Mouse (Mus musculus): ENCODE measurements at regions not wholly inside any gene's neighbourhood (a gene's known extent, or its start where the extent isn't known, plus 50 kb on each side); places are given as distances from the start of the nearest gene placed in this dataset.
A peak's percentile ranks its signal among the peaks of the same experiment; 100 is the strongest.
"Not testable (repeated sequence)": the region's sequence is repeated elsewhere in the genome, so short reads cannot be mapped to it uniquely, and the experiment has no call there.

- H3K27ac ChIP-seq (ENCODE audit: insufficient read depth, low read depth, low read length, poor library complexity, severe bottlenecking); H3K36me3 ChIP-seq (ENCODE audit: control insufficient read depth, insufficient read depth, low read length, poor library complexity, severe bottlenecking); in situ Hi-C loops (cut with MboI; ENCODE audit: low sequenced_read_pairs in 2 of 2, unreplicated experiment in 2 of 2); H3K9ac ChIP-seq (ENCODE audit: insufficient read depth, low read depth, low read length, poor library complexity, severe bottlenecking); H3K4me1 ChIP-seq (ENCODE audit: control insufficient read depth in 2 of 2, insufficient read depth in 2 of 2, low read length in 2 of 2, poor library complexity in 1 of 2); H3K9me3 ChIP-seq (ENCODE audit: control insufficient read depth, insufficient read depth, low read depth, low read length); DNase-seq (ENCODE audit: low read depth, low spot score); H3K4me3 ChIP-seq (ENCODE audit: insufficient read depth in 1 of 2, low read depth in 1 of 2, low read length in 2 of 2, poor library complexity in 1 of 2, severe bottlenecking in 1 of 2): not testable (repeated sequence)
Observed at GRCm38 (mm10) chr2:95433996-95434395, 884.0 kb upstream of the Lrrc4c start.

GRCm38 (mm10) chr2:95440957-95441356, 877.0 kb upstream of the Lrrc4c start:
- H3K9ac ChIP-seq (ENCODE audit: insufficient read depth, low read depth, low read length, poor library complexity, severe bottlenecking): no peak overlapping the region
- no peaks in the 10 kb centered on the region for H3K4me1 ChIP-seq (ENCODE audit: control insufficient read depth in 2 of 2, insufficient read depth in 2 of 2, low read length in 2 of 2, poor library complexity in 1 of 2)
- no peaks in the 10 kb centered on the region for H3K36me3 ChIP-seq (ENCODE audit: control insufficient read depth, insufficient read depth, low read length, poor library complexity, severe bottlenecking)
- no peaks in the 10 kb centered on the region for H3K9me3 ChIP-seq (ENCODE audit: control insufficient read depth, insufficient read depth, low read depth, low read length)
- no peak overlapping the region for H3K27ac ChIP-seq (ENCODE audit: insufficient read depth, low read depth, low read length, poor library complexity, severe bottlenecking)
- no peak for DNase-seq (ENCODE audit: low read depth, low spot score)
- in situ Hi-C loops (cut with MboI; ENCODE audit: low sequenced_read_pairs in 2 of 2, unreplicated experiment in 2 of 2): no loop called here
- H3K4me3 ChIP-seq (ENCODE audit: insufficient read depth in 1 of 2, low read depth in 1 of 2, low read length in 2 of 2, poor library complexity in 1 of 2, severe bottlenecking in 1 of 2): no peak overlapping the region
- no peak for TF ChIP-seq CHD2 (IDR thresholded peaks at IDR 0.05; ENCODE audit: low read depth, low read length)
- TF ChIP-seq ZNF384 (IDR thresholded peaks at IDR 0.05; ENCODE audit: low read depth, low read length): no peak
- no peak for TF ChIP-seq ZC3H11A (IDR thresholded peaks at IDR 0.05; ENCODE audit: borderline replicate concordance, low read depth, low read length)
- TF ChIP-seq HCFC1 (IDR thresholded peaks at IDR 0.05; ENCODE audit: borderline replicate concordance, insufficient read depth, low read length): no peak
- no peak for TF ChIP-seq MAFK (IDR thresholded peaks at IDR 0.05; ENCODE audit: insufficient read depth, low read depth, low read length)

DNA sequence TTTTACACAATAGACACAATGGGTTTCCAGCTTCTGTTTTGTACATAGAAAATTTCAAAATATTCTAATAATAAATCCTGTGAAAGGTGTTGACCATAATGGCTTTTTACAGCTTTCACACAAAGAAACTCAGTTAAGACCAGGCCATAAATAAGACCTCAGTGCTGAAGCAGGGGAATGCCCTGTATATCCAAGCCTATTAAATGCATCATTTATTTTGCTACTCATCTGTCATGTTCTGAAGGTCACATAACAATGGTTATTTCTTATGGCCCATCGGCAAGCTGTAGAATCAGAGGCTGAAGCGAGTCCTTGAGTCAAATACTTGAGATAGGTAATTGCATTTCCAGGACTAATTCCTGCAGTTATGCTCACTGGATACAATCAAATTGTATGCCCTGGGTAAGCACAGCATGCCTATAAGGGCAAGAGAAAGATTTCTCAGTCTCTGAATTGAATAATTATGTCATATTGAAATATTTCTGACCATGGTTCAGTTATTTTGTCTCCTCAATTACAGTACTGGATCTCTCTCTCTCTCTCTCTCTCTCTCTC, 874.6 kb upstream of the Lrrc4c start:
- TF ChIP-seq MAFK (IDR thresholded peaks at IDR 0.05; ENCODE audit: insufficient read depth, low read depth, low read length) (no peak), CHD2 (IDR thresholded peaks at IDR 0.05; ENCODE audit: low read depth, low read length) (no peak), ZC3H11A (IDR thresholded peaks at IDR 0.05; ENCODE audit: borderline replicate concordance, low read depth, low read length) (no peak), HCFC1 (IDR thresholded peaks at IDR 0.05; ENCODE audit: borderline replicate concordance, insufficient read depth, low read length) (no peak), ZNF384 (IDR thresholded peaks at IDR 0.05; ENCODE audit: low read depth, low read length) (no peak)
- no peak for DNase-seq (ENCODE audit: low read depth, low spot score)
- Histone ChIP-seq H3K27ac (ENCODE audit: insufficient read depth, low read depth, low read length, poor library complexity, severe bottlenecking) (no peak overlapping the region), H3K9me3 (ENCODE audit: control insufficient read depth, insufficient read depth, low read depth, low read length) (no peaks in the 10 kb centered on the region), H3K9ac (ENCODE audit: insufficient read depth, low read depth, low read length, poor library complexity, severe bottlenecking) (no peak overlapping the region), H3K36me3 (ENCODE audit: control insufficient read depth, insufficient read depth, low read length, poor library complexity, severe bottlenecking) (no peaks in the 10 kb centered on the region), H3K4me3 (ENCODE audit: insufficient read depth in 1 of 2, low read depth in 1 of 2, low read length in 2 of 2, poor library complexity in 1 of 2, severe bottlenecking in 1 of 2) (no peak overlapping the region), H3K4me1 (ENCODE audit: control insufficient read depth in 2 of 2, insufficient read depth in 2 of 2, low read length in 2 of 2, poor library complexity in 1 of 2) (no peaks in the 10 kb centered on the region)
- in situ Hi-C loops (cut with MboI; ENCODE audit: low sequenced_read_pairs in 2 of 2, unreplicated experiment in 2 of 2): no loop called here

DNA sequence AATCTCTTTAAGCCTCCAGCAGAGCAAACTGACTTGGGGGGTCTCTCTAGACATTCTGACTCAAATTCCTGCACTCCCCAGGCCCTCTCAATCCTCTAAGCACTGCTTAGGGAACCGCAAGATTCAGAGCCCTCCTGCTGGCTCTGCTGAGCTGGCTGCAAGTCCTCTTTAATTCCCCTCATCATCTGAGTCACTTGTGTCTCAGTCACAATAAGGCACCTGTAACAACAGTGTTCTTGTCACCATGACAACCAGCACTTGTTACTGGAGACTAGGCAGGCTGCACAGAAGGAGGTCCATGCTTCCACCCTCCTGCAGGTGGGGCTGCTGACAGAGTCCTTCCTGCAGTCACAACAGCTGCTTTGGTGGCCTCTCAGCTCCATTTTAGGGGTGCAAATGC, 869.1 kb upstream of the Lrrc4c start:
- TF ChIP-seq ZC3H11A (IDR thresholded peaks at IDR 0.05; ENCODE audit: borderline replicate concordance, low read depth, low read length) (no peak), HCFC1 (IDR thresholded peaks at IDR 0.05; ENCODE audit: borderline replicate concordance, insufficient read depth, low read length) (no peak), MAFK (IDR thresholded peaks at IDR 0.05; ENCODE audit: insufficient read depth, low read depth, low read length) (no peak), ZNF384 (IDR thresholded peaks at IDR 0.05; ENCODE audit: low read depth, low read length) (no peak), CHD2 (IDR thresholded peaks at IDR 0.05; ENCODE audit: low read depth, low read length) (no peak)
- Histone ChIP-seq H3K27ac (ENCODE audit: insufficient read depth, low read depth, low read length, poor library complexity, severe bottlenecking) (no peak overlapping the region), H3K4me3 (ENCODE audit: insufficient read depth in 1 of 2, low read depth in 1 of 2, low read length in 2 of 2, poor library complexity in 1 of 2, severe bottlenecking in 1 of 2) (no peak overlapping the region), H3K36me3 (ENCODE audit: control insufficient read depth, insufficient read depth, low read length, poor library complexity, severe bottlenecking) (no peaks in the 10 kb centered on the region), H3K9me3 (ENCODE audit: control insufficient read depth, insufficient read depth, low read depth, low read length) (no peaks in the 10 kb centered on the region), H3K4me1 (ENCODE audit: control insufficient read depth in 2 of 2, insufficient read depth in 2 of 2, low read length in 2 of 2, poor library complexity in 1 of 2) (no peaks in the 10 kb centered on the region), H3K9ac (ENCODE audit: insufficient read depth, low read depth, low read length, poor library complexity, severe bottlenecking) (no peak overlapping the region)
- DNase-seq (ENCODE audit: low read depth, low spot score): peak; percentile 45
- in situ Hi-C loops (cut with MboI; ENCODE audit: low sequenced_read_pairs in 2 of 2, unreplicated experiment in 2 of 2): no loop called here

DNA sequence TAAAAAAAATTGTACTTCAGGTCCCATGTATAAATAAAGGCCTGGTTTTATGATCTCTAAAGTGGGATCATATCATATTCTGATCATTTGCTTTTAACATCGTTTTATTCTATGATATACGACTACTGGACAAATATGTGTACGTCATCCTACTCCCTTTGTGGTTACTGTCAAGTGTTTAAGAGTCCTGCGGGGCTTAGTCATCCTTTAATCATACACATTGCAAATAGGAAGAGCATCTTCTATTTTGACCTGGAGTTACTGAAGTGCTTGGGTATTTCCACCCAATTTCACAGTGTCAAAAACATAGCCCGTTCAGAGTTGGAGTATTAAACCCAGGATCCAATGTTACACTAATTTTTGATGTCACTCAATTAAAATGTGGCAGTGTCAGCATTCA, 838.1 kb upstream of the Lrrc4c start:
- H3K9me3 ChIP-seq (ENCODE audit: control insufficient read depth, insufficient read depth, low read depth, low read length): no peaks in the 10 kb centered on the region
- in situ Hi-C loops (cut with MboI; ENCODE audit: low sequenced_read_pairs in 2 of 2, unreplicated experiment in 2 of 2): no loop called here
- H3K4me1 ChIP-seq (ENCODE audit: control insufficient read depth in 2 of 2, insufficient read depth in 2 of 2, low read length in 2 of 2, poor library complexity in 1 of 2): no peaks in the 10 kb centered on the region
- H3K27ac ChIP-seq (ENCODE audit: insufficient read depth, low read depth, low read length, poor library complexity, severe bottlenecking): no peak overlapping the region
- no peaks in the 10 kb centered on the region for H3K36me3 ChIP-seq (ENCODE audit: control insufficient read depth, insufficient read depth, low read length, poor library complexity, severe bottlenecking)
- no peak overlapping the region for H3K9ac ChIP-seq (ENCODE audit: insufficient read depth, low read depth, low read length, poor library complexity, severe bottlenecking)
- no peak for DNase-seq (ENCODE audit: low read depth, low spot score)
- TF ChIP-seq ZC3H11A (IDR thresholded peaks at IDR 0.05; ENCODE audit: borderline replicate concordance, low read depth, low read length) (no peak), CHD2 (IDR thresholded peaks at IDR 0.05; ENCODE audit: low read depth, low read length) (no peak), ZNF384 (IDR thresholded peaks at IDR 0.05; ENCODE audit: low read depth, low read length) (no peak), MAFK (IDR thresholded peaks at IDR 0.05; ENCODE audit: insufficient read depth, low read depth, low read length) (no peak), HCFC1 (IDR thresholded peaks at IDR 0.05; ENCODE audit: borderline replicate concordance, insufficient read depth, low read length) (no peak)
- H3K4me3 ChIP-seq (ENCODE audit: insufficient read depth in 1 of 2, low read depth in 1 of 2, low read length in 2 of 2, poor library complexity in 1 of 2, severe bottlenecking in 1 of 2): no peak overlapping the region

All from ES-E14 (cell line).